Mouse (Mus musculus) heart, postnatal 4 days (tissue): ENCODE results near the gene Srcin1. TPM values are rescaled to one million over a fixed set of nuclear protein-coding genes. Genes with fewer than 3 reads are reported as not detected.
A peak's percentile ranks its signal among the peaks of the same experiment; 100 is the strongest.

ENCODE experiments used
- DNase-seq: peaks from one replicate; pipeline ENCODE4 v3.0.0; 2021
- total RNA-seq, 2 experiments: library from RNA; stranded (reverse); gene quantifications; 2 replicates each; pipeline ENCODE4 v1.2.3; 2021

Srcin1 gene
- total RNA-seq, 2 experiments from 2014 or later, result 0.12 to 0.23 TPM

- no peak for DNase-seq
Observed at GRCm38 (mm10) chr11:97578286-97578685, 2.3 kb upstream of the Srcin1 start.

GRCm38 (mm10) chr11:97575638-97576037 lies 348 bp downstream of the Srcin1 start:
- peak; percentile 86 for DNase-seq

GRCm38 (mm10) chr11:97575075-97575474 lies 911 bp downstream of the Srcin1 start:
- DNase-seq, result peak; percentile 58

- DNase-seq, result no peak
Observed at GRCm38 (mm10) chr11:97574551-97575051, 1.4 kb downstream of the Srcin1 start.

- DNase-seq, result no peak
Observed at GRCm38 (mm10) chr11:97573891-97574550, 2.0 kb downstream of the Srcin1 start.

- no peak for DNase-seq
Observed at GRCm38 (mm10) chr11:97572895-97573480, 3.0 kb downstream of the Srcin1 start.

- DNase-seq, result no peak
Observed at GRCm38 (mm10) chr11:97572089-97572345, 4.0 kb downstream of the Srcin1 start.

- no peak for DNase-seq
Observed at GRCm38 (mm10) chr11:97571266-97572088, 4.5 kb downstream of the Srcin1 start.

GRCm38 (mm10) chr11:97570493-97571137 lies 5.4 kb downstream of the Srcin1 start:
- DNase-seq, result peak; percentile 57

- DNase-seq, result no peak
Observed at GRCm38 (mm10) chr11:97569806-97570205, 6.2 kb downstream of the Srcin1 start.

GRCm38 (mm10) chr11:97569301-97569724 lies 6.7 kb downstream of the Srcin1 start:
- no peak for DNase-seq

GRCm38 (mm10) chr11:97568729-97569128 lies 7.3 kb downstream of the Srcin1 start:
- peak; percentile 92 for DNase-seq

- no peak for DNase-seq
Observed at GRCm38 (mm10) chr11:97567480-97567879, 8.5 kb downstream of the Srcin1 start.

GRCm38 (mm10) chr11:97566551-97566950 lies 9.4 kb downstream of the Srcin1 start:
- DNase-seq, result no peak

GRCm38 (mm10) chr11:97563730-97564129 lies 12.3 kb downstream of the Srcin1 start:
- DNase-seq, result no peak

- no peak for DNase-seq
Observed at GRCm38 (mm10) chr11:97562536-97562935, 13.4 kb downstream of the Srcin1 start.

GRCm38 (mm10) chr11:97560210-97560963 lies 15.6 kb downstream of the Srcin1 start:
- DNase-seq, result no peak

- no peak for DNase-seq
Observed at GRCm38 (mm10) chr11:97559549-97559948, 16.4 kb downstream of the Srcin1 start.

GRCm38 (mm10) chr11:97557885-97558284 lies 18.1 kb downstream of the Srcin1 start:
- DNase-seq, result no peak

GRCm38 (mm10) chr11:97556569-97557408 lies 19.2 kb downstream of the Srcin1 start:
- peak; percentile 78 for DNase-seq

GRCm38 (mm10) chr11:97555144-97555543 lies 20.8 kb downstream of the Srcin1 start:
- DNase-seq, result no peak
